Mouse (Mus musculus) mature B cell (primary cell): Measurements from ENCODE around the gene Thoc5.

Source experiments
- in situ Hi-C: fragments of 300-500 bp; cut with MboI; formaldehyde crosslinking; loops from 2 replicates; pipeline ENCODE4 v1.14.3; 2019

Thoc5 gene

DNA sequence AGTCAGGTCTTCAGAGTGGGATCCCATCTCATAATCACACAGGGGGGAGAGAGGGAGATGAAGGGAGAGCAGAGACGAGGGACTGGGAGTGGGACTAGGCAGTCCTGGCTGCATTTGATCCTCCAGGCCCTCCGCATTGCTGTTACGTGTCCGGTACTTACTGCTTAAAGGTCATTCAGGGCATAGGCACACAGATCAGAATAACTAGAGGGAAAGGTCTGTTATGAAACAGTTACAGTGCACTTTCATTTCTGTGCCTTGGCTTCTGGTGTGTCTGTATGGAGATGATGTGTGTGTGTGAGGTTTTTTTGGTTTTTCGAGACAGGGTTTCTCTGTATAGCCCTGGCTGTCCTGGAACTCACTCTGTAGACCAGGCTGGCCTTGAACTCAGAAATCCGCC lies 11.1 kb downstream of the Thoc5 start:
- in situ Hi-C loops = no loop called here

DNA sequence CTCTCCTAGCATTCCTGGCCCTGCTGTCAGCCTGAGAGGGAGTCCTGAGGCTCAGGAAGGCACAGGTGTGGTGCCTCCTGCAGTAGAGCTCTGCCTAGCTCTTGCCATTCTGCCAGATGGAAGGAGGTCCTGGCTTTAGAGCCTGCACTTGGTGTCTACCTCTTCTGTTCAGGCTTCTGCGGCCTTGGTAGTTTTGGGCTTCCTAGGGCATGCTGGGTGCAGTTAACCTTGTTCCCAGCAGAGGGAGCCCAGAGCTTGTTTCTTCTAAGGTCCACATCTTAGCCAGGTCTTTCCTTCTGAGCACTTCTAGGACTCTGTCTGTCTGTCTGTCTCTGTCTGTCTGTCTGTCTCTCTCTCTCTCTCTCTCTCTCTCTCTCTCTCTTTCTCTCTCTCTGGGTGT lies 20.9 kb downstream of the Thoc5 start:
- in situ Hi-C loops = no loop called here

- in situ Hi-C loops = no loop called here
These were observed 26.2 kb downstream of the Thoc5 start for GRCm38 (mm10) chr11:4921281-4921680.

DNA sequence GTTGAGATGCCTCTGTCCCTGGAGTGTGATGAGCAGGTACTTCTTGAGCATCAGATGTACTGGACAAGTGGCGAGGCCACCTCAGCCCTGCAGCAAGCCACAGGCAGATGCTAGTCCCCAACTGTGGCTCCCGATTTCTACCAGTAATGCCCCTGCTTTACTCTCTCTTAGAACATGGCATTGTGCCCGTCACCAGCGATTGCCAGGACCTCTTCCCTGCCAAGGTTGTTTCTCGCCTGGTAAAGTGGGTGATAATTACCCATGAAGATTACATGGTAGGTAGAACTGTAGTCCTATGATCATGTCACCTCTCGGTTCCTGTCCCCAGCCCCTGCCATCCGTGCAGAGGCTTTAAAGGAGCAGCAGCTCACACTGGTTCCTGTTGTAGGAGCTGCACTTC lies 26.6 kb downstream of the Thoc5 start:
- in situ Hi-C loops = no loop called here

GRCm38 (mm10) chr11:4927224-4927623 lies 32.1 kb downstream of the Thoc5 start:
- in situ Hi-C loops = no loop called here

GRCm38 (mm10) chr11:4931009-4931601 lies 36.0 kb downstream of the Thoc5 start:
- in situ Hi-C loops = no loop called here

GRCm38 (mm10) chr11:4936243-4936642 lies 41.1 kb downstream of the Thoc5 start:
- in situ Hi-C loops = no loop called here

GRCm38 (mm10) chr11:4946530-4946929 lies 51.4 kb downstream of the Thoc5 start:
- in situ Hi-C loops = no loop called here

DNA sequence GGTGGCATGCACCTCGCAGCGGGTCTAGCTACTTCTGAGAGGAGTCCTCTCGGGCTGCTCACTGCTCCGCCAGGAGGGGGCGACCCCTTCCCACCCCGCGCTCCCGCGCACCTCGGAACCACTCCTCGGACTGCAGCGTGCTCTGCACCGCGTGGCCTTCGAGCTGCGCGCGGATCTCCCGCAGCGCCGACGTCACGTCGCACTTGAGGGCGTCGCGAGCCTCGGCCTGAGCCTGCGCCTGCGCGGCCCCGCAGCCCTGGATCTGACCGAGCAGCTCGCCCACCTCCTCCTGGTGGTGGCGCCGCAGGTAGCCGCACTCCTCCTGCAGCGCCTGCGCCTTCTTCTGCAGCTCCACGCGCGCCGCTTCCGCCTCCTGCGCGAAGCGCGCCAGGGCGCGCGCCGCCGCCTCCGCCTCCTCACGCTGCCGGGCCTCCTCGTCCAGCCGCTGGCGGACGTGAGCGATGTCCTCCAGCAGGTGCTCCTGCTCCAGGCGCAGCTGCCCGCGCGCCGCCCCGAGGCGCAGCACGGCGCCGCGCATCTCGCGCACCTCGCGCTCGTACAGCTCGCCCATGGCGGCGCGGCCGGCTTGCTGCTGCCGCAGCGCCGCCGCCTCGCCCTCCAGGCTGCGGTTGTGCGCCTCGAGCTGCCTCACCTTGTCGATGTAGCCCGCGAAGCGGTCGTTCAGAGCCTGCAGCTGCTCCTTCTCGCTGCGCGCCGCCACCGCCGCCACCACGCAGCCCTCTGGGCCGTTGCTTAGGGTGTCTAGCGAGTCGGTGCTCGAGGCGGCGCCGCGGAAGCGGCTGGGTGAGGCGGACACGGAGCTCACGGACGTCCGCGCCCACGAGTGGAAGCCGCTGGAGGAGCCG lies 52.1 kb downstream of the Thoc5 start:
- in situ Hi-C loops = no loop called here

- in situ Hi-C loops = no loop called here
These were observed 52.7 kb downstream of the Thoc5 start, which contains the start of gene Nefh for GRCm38 (mm10) chr11:4947813-4948174. Gene Nefh (minus strand): TSS chr11:4948064.

- in situ Hi-C loops = no loop called here
These were observed 53.7 kb downstream of the Thoc5 start for GRCm38 (mm10) chr11:4948792-4949191.

DNA sequence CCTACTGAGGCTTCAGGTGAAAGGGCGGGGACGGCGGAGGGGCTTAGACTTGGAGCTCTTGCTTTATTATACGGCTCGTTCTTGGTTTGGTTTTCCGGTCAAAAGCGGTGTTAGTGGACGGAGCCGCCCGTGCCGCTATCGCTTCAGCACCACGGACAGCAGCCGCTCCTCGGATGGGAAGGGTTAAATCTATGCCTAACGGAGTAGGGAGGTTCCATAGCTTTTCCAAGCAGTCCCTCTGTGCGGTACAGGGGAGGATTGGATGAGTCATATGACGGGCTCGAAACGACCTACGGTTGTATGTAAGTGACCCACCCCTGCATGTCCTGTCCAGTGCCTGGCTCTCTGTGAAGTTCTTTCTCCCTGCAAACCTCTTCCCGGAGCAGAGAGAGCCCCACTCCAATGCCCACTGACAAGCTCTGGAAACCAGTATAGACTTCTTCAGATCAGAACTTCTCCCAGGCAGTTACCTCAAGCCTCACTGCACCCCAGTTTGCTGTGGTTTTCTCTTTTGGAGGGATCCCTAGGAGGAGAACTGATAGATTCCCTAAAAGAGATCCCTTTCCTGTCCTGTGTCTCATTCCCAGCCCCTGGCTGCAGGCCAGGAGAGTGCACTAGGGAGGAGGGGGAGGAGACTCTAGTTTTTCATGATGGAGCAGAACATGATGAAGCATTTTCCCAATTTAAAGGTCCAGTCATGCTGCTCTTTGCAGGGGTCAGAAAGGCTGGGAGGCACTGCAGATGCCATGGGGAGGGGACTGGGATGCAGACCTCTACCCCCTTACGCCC lies 54.3 kb downstream of the Thoc5 start:
- in situ Hi-C loops = no loop called here

- in situ Hi-C loops = no loop called here
These were observed 58.3 kb downstream of the Thoc5 start for GRCm38 (mm10) chr11:4953401-4953800.

GRCm38 (mm10) chr11:4953918-4954317 lies 58.8 kb downstream of the Thoc5 start:
- in situ Hi-C loops = no loop called here

DNA sequence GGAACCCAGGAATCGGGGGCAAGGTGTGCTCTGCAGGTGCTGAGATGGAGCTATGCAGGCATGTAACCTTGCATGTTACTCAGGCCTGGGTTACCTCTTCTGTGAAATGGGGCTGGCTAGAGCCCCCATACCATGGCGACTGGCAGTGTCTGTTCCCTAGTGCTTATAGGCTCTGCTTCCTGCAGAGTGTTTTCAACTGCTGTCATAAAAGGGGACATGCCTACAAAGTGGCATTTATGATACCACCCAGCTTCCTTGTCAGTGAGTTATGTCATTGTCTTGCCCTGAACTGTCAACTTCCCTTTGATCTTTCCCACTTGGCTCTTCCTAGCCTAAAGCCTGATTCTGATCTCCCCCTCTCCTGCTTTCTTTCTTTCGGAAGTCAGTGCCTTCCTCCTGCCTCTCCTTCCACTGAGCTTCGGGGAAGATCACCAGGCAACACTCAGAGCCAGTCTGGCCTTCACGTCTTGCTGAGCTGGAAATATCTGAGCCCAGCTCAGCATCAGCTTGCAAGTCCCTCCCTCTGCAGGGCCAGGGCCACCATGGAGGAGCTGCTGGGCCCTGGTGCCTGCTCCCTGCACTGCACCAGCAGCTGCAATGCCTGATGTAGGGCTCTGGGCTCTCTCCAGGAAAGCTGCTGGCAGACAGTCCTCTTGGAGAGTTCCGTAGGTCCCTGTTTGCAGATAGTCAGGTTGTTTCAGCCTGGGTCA lies 68.1 kb downstream of the Thoc5 start:
- in situ Hi-C loops = no loop called here

DNA sequence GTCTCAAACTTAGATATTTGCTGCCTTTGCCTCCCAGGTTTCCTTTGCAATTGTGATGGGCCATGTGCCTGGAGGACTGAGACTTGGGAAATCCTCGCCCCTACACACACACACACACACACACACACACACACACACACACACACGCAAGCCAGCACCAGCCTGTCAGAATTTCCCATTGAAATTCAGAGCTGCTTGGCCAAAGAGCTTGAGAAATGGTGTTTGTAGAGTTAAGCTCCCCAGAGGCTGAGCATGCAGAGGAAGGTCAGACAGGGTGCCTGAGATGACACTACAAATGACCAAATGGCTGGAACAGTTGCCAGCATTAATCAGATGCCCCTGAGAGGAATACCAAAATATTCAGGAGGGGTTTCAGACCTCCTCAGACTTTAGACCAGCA lies 71.2 kb downstream of the Thoc5 start:
- in situ Hi-C loops = no loop called here

- in situ Hi-C loops = no loop called here
These were observed 71.8 kb downstream of the Thoc5 start for GRCm38 (mm10) chr11:4966888-4967287.

DNA sequence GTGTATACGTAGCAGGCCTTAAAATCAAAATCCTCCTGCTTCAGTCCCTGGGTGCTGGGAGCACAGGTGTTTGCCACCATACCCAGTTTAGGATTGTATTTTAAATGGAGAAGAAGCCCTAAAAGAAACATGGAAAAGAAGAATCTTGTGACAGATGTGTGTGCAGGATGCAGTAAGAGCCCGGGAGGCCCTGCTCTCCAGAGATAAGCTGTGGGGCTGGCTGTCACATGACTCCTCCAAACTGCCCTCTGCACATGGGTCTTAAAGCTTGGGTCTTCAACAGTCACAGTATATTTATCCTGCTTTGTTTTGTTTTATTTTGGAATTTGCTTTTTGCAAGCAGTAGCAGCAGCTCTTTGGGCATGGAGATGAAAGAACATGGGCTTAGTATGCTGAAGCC lies 72.4 kb downstream of the Thoc5 start:
- in situ Hi-C loops = no loop called here

DNA sequence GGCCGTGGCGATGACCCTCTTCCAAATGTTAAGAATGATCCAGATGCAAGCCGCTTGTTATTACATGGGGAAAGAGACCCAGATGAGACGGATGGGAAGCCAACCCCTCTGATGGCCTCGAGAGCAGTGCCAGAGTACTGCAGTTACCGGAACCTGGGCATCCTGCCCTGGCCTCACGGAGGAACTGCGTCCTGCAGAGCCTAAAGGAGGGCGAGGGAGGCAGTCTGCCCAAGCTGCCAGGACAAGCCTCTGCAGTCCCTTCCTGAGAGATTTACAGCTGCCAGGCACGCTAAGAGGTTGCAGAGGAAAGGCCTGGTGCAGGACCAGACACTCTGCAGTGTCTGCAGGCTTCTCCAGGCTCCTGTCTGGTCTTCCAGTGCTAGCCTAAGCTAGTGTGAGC lies 73.3 kb downstream of the Thoc5 start:
- in situ Hi-C loops = no loop called here

- in situ Hi-C loops = no loop called here
These were observed 78.1 kb downstream of the Thoc5 start for GRCm38 (mm10) chr11:4972967-4973870.

DNA sequence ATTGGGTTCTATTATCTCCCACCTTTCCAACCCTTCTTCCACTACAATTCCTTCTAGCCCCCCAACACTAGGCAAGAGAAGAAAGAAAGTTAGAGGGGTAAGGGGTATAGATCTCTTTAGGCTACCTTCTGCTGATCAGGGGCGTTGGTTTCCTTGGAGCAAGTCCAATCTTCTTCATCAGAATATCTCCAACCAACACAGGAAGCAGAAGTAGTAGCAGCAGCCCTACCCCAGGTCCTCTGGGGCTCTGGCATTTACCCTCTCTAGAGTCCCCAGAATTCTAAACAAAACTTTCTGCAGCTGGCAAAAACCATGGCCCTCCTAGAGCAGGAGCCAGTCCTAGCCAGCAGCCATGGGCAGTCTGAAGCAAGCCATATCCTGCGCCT lies 78.7 kb downstream of the Thoc5 start:
- in situ Hi-C loops = no loop called here
